Mouse (Mus musculus) left cerebral cortex, postnatal 14 days (tissue): Measurements from ENCODE around the gene Bcat2. TPM values are rescaled to one million over a fixed set of nuclear protein-coding genes. Genes with fewer than 3 reads are reported as not detected.

Source experiments
- DNase-seq, 2 experiments: peaks; one replicate each; pipeline ENCODE4 v3.0.0; 2021 to 2022; ENCODE audit warnings: low spot score in 2 of 2, mixed read lengths in 1 of 2
- intact Hi-C: fragments of 180-260 bp; cut with DNase I; formaldehyde crosslinking; loops from one replicate; pipeline ENCODE4 v1.15.1; 2025
- total RNA-seq, 2 experiments: library from RNA; stranded (reverse); gene quantifications; 2 replicates each; pipeline ENCODE4 v1.2.3; 2021

Bcat2 gene
- total RNA-seq, 2 experiments from 2014 or later, result 22.6 to 25.2 TPM

- DNase-seq, result no peak
- intact Hi-C loops, result no loop called here
Measured at GRCm38 (mm10) chr7:45571966-45572365, 2.0 kb downstream of the Bcat2 start.

- DNase-seq, result no peak
- intact Hi-C loops, result no loop called here
Measured at GRCm38 (mm10) chr7:45573954-45574353, 4.0 kb downstream of the Bcat2 start.

- intact Hi-C loops, result no loop called here
Measured at GRCm38 (mm10) chr7:45574472-45575379, 4.8 kb downstream of the Bcat2 start.

GRCm38 (mm10) chr7:45585923-45586322 is 16.0 kb downstream of the Bcat2 start:
- DNase-seq, result no peak
- intact Hi-C loops, result no loop called here

More at GRCm38 (mm10) chr7:45574472-45575379, 4.8 kb downstream of the Bcat2 start:
- DNase-seq, result no peak

- intact Hi-C loops, result no loop called here
- DNase-seq, result no peak
Measured at GRCm38 (mm10) chr7:45587631-45588592, 18.0 kb downstream of the Bcat2 start.

GRCm38 (mm10) chr7:45589173-45589572 is 19.2 kb downstream of the Bcat2 start:
- peak; percentile 96 to 99 for DNase-seq
- intact Hi-C loops, result no loop called here

GRCm38 (mm10) chr7:45589898-45590297 is 19.9 kb downstream of the Bcat2 start:
- intact Hi-C loops, result no loop called here
- no peak for DNase-seq

- intact Hi-C loops, result no loop called here
- DNase-seq, result no peak
Measured at GRCm38 (mm10) chr7:45590874-45591273, 20.9 kb downstream of the Bcat2 start.

GRCm38 (mm10) chr7:45591880-45592279 is 21.9 kb downstream of the Bcat2 start:
- no peak for DNase-seq
- intact Hi-C loops, result no loop called here

GRCm38 (mm10) chr7:45593118-45593815 is 23.3 kb downstream of the Bcat2 start:
- intact Hi-C loops, result no loop called here
- DNase-seq, result peak; percentile 69 to 81

- no peak for DNase-seq
- intact Hi-C loops, result loop anchor here (2.0 to 5.0 kb wide), 2 partner anchors 18 to 87 kb away; partner anchors contain the start of gene Ntn5
Measured at GRCm38 (mm10) chr7:45595176-45595575, 25.2 kb downstream of the Bcat2 start.

- intact Hi-C loops, result loop anchor here (5.0 kb wide), 1 partner anchor 86 kb away; the partner anchor contains the start of gene Ntn5
Measured at GRCm38 (mm10) chr7:45596107-45596506, 26.2 kb downstream of the Bcat2 start.

GRCm38 (mm10) chr7:45597013-45597412 is 27.1 kb downstream of the Bcat2 start:
- DNase-seq, result no peak
- intact Hi-C loops, result loop anchor here (5.0 kb wide), 1 partner anchor 85 kb away; the partner anchor contains the start of gene Ntn5

More at GRCm38 (mm10) chr7:45596107-45596506, 26.2 kb downstream of the Bcat2 start:
- DNase-seq, result no peak

- DNase-seq, result no peak
- intact Hi-C loops, result loop anchor here (5.0 kb wide), 1 partner anchor 85 kb away; the partner anchor contains the start of gene Ntn5
Measured at GRCm38 (mm10) chr7:45597527-45597926, 27.6 kb downstream of the Bcat2 start.

GRCm38 (mm10) chr7:45598960-45599879 is 29.3 kb downstream of the Bcat2 start:
- intact Hi-C loops, result loop anchor here (5.0 kb wide), 1 partner anchor 83 kb away; the partner anchor contains the start of gene Ntn5
- DNase-seq, result no peak

GRCm38 (mm10) chr7:45605704-45606289 is 35.8 kb downstream of the Bcat2 start:
- DNase-seq, result no peak
- intact Hi-C loops, result loop anchor here (10.0 kb wide), 1 partner anchor 59 kb away; the partner anchor contains the start of gene Fut2

- no peak for DNase-seq
- intact Hi-C loops, result loop anchor here (10.0 kb wide), 1 partner anchor 55 kb away; the partner anchor contains the start of gene Fut2
Measured at GRCm38 (mm10) chr7:45609511-45609910, 39.6 kb downstream of the Bcat2 start.
